Mouse (Mus musculus): Measurements from ENCODE around the gene Thap7.

Gene Thap7

GRCm38 (mm10) chr16:17488478-17489468 lies 42.2 kb downstream of the Thap7 start:
- no peak for DNase-seq (ENCODE audit: low read depth, low spot score)

GRCm38 (mm10) chr16:17486505-17486904 lies 44.4 kb downstream of the Thap7 start:
- no peak for DNase-seq (ENCODE audit: low read depth, low spot score)

- DNase-seq (ENCODE audit: low read depth, low spot score), result no peak
Measured at GRCm38 (mm10) chr16:17481465-17481864, 49.5 kb downstream of the Thap7 start.

GRCm38 (mm10) chr16:17478331-17478943 lies 52.5 kb downstream of the Thap7 start:
- DNase-seq (ENCODE audit: low read depth, low spot score), result no peak

Data from forelimb bud, embryonic 11.5 days (tissue).